ENCODE assay signal across 11 mouse cellular contexts in the genomic region with DNA sequence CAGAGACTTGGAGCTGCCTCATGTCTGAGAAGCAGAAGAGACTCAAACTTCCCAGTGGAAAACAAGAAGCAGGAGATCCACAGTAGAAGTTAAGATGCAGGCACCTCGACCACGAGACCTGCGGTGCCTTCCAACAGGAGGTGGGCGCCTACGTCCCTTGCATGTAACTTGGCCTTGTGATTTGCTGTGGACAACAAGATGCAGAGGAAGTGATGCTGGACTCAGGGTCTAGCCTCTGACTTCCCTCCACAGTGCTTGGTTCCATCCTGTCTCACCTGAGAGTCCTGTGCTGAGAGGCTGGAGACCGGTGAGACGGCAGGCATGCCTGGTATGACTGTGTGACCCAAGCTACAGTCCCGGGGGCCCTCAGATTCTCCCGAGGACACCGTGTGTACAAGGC. TPM values are rescaled to one million over a fixed set of nuclear protein-coding genes. Genes with fewer than 3 reads are reported as not detected.
A peak's percentile ranks its signal among the peaks of the same experiment; 100 is the strongest.
DNase-seq lines count a peak whose midpoint lies in the region; ATAC-seq and TF ChIP-seq lines count a peak whose summit lies in the region.
"Had no signal": no experiment of that assay in that cellular context is flagged by ENCODE, and none has a peak within 500 bp of the region (broad histone marks: within the 10 kb centered on the region; RNA-seq: fewer than 3 reads in every experiment).

No protein-coding gene starts in this region.

- no peaks in the 10 kb centered on the region for H3K9me3 ChIP-seq in heart, embryonic 10.5 days

- no peak overlapping the region for H3K4me3 ChIP-seq in heart, embryonic 10.5 days
- peak overlapping the region; percentile 88 for H3K4me3 ChIP-seq in lung, adult 2 months (replicated peaks; ENCODE audit: extremely low read depth, low read depth, low read length)
- peak overlapping the region; percentile 56; the same call in 1 of the 2 replicates for H3K4me3 ChIP-seq in small intestine, adult 2 months (ENCODE audit: low read depth, low read length)
- H3K4me3 ChIP-seq: forebrain, embryonic 12.5 days; midbrain, embryonic 10.5 days had no signal

- H3K27ac ChIP-seq in heart, embryonic 10.5 days, result peak overlapping the region; percentile 32; the same call in 1 of the 2 replicates
- peak overlapping the region; percentile 81 for H3K27ac ChIP-seq in small intestine, adult 2 months (ENCODE audit: insufficient read depth, low read depth, low read length)
- H3K27ac ChIP-seq: forebrain, embryonic 12.5 days; midbrain, embryonic 10.5 days had no signal

- peaks cover 44% of the 10 kb centered on the region for H3K4me1 ChIP-seq in heart, embryonic 10.5 days
- H3K4me1 ChIP-seq in lung, adult 2 months (ENCODE audit: control insufficient read depth, insufficient read depth, low read length), result peaks cover 3% of the 10 kb centered on the region; the same call in 1 of the 2 replicates
- H3K4me1 ChIP-seq in small intestine, adult 2 months (ENCODE audit: control insufficient read depth, insufficient read depth, insufficient read length, low read length), result peaks cover 8% of the 10 kb centered on the region

- 91% methylated on average over 10 of the region's 10 CpGs for WGBS in heart, embryonic 10.5 days
- 81% methylated on average over 10 of the region's 10 CpGs for WGBS in lung, adult 2 months
- 86% methylated on average over 10 of the region's 10 CpGs for WGBS in small intestine, adult 2 months

- TF ChIP-seq CTCF in lung, adult 2 months (IDR thresholded peaks at IDR 0.05; ENCODE audit: insufficient read depth, low read length), result no peak
- TF ChIP-seq CTCF in small intestine, adult 2 months (IDR thresholded peaks at IDR 0.05; ENCODE audit: extremely low read depth, insufficient read length, insufficient replicate concordance, low read depth, low read length), result no peak

- 0 out of 2 replicates have a peak, but pooled peaks have one; percentile 1 for ATAC-seq in granulocyte monocyte progenitor cell, adult 5-6 weeks (replicated peaks; ENCODE audit: poor library complexity, severe bottlenecking)

- 0 out of 2 replicates have a peak, but pooled peaks have one; percentile 3 for TF ChIP-seq POLR2A in lung, adult 2 months (IDR thresholded peaks at IDR 0.05; ENCODE audit: borderline replicate concordance, extremely low read depth, low read depth, low read length)
- TF ChIP-seq POLR2A in small intestine, adult 2 months (IDR thresholded peaks at IDR 0.05; ENCODE audit: low read depth, low read length), result no peak

- H3K36me3 ChIP-seq in heart, embryonic 10.5 days, result no peaks in the 10 kb centered on the region
- no peaks in the 10 kb centered on the region for H3K36me3 ChIP-seq in small intestine, adult 2 months (ENCODE audit: control insufficient read depth, insufficient read depth, low read length)
- H3K36me3 ChIP-seq: forebrain, embryonic 12.5 days; midbrain, embryonic 10.5 days had no signal

- DNase-seq in heart, embryonic 10.5 days (ENCODE audit: low spot score), result no peak
- no peak for DNase-seq in heart, postnatal 4 days
- no peak for DNase-seq in lung, adult 2 months
- no peak for DNase-seq in lung, adult 18-20 months
- DNase-seq in layer of hippocampus, adult 11-12 months (ENCODE audit: low spot score), result no peak
- no peak for DNase-seq in adrenal gland, adult (ENCODE audit: inconsistent age in 2 of 2, low spot score in 1 of 2)
- DNase-seq: left cerebral cortex, postnatal 4 days had no signal

- H3K27me3 ChIP-seq in heart, embryonic 10.5 days (ENCODE audit: insufficient read depth, poor library complexity, severe bottlenecking), result no peaks in the 10 kb centered on the region
- no peaks in the 10 kb centered on the region for H3K27me3 ChIP-seq in small intestine, adult 2 months (ENCODE audit: control insufficient read depth, insufficient read depth, low read length)

RNA-seq across cellular contexts. Expression of a gene that starts 16.0 kb away (rescaled TPM):
- polyA plus RNA-seq in heart, embryonic 10.5 days (2016; fragmentation: Nextera tagmentation; extraction: Ambion mirVana), result 0.12 and 0.14 TPM in 2 replicates
- total RNA-seq in heart, postnatal 4 days (2021), result under 1 TPM; 0.05 TPM
- 0.03 and 0.18 TPM in 2 replicates for polyA plus RNA-seq in lung, adult 2 months (2012; rRNA removed)
- total RNA-seq in granulocyte monocyte progenitor cell, adult 5-6 weeks (2014; fragmentation: Nextera tagmentation), result 0.13 TPM in 1 of 2 replicates, not detected in the other
- total RNA-seq in granulocyte monocyte progenitor cell, adult 5-6 weeks (2017), result not detected in 2 replicates
- polyA plus RNA-seq in small intestine, adult 2 months (2012; rRNA removed), result 0.04 and 0.14 TPM in 2 replicates
